Mouse (Mus musculus): ENCODE results near the gene St6galnac4. TPM values are rescaled to one million over a fixed set of nuclear protein-coding genes. Genes with fewer than 3 reads are reported as not detected.

The St6galnac4 gene
- polyA plus RNA-seq, 1 experiment: 7.2 TPM

DNA sequence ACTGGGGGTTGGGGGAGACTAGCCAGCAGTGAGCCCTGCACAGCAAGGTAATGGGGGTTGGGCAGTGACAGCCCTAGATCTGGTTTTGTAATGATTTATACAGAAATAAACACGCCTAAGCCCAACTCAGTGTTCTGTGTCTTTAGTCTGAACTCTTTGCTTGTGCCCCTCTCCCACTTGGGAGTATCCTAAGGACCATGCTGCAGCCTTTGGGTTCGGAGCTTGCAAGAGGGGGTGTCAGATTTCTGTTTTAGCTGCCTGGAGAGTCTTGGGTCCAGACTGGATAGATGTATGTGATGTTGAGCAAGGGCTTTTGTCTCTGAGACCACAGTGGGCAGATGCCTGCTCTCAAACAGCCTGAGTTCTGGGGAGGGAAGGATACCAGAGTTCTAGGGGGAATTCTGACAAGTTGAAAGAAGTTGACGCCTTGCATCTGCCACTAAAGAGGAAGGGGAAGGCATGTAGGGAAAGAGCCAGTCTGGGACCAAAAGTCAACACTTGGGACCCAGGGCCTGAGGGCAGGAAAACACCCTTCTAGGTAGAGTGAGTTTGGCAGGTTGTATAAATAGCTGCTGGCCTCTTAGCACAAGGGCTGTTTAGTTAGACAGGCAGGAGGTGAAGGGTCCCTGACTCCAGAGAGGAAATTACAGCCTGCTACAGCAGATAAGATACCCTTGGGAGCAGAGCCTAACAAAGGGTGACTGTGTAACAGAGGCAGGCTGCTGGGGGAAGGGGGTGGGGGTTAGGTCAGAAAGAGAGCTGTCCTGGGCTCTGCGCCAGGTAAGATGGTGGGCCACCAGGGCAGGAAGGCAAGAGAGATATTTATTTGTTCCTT, 34.0 kb downstream of the St6galnac4 start:
- 47% methylated on average over 4 of the region's 4 CpGs for WGBS
- DNase-seq: peak; percentile 89

DNA sequence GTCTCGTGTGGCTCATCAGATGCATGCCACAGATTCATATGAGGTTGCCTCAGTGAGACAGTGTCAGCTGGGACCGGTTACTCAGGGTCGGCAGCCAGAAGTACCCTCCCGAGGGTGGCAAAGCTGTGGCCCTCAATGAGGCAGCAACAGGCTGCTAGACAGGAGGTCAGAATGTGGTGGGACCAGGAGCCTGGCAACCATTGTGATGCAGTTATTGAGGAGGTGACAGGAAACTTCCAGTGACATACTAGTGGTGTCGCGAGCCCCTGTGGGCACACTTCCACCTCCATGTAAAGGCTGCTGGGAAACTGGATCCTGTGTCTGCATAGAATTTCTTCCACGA, 34.6 kb downstream of the St6galnac4 start, which contains the start of gene Ak1:
Ak1 (plus strand) TSS at position 242 of the 343 bp plus-strand sequence.
- Histone ChIP-seq H3K4me1 (ENCODE audit: control insufficient read depth, insufficient read depth, low read length) (0 out of 2 replicates have a peak, but pooled peaks cover 6% of the 10 kb centered on the region), H3K36me3 (ENCODE audit: control insufficient read depth, insufficient read depth, low read length) (no peaks in the 10 kb centered on the region), H3K27ac (ENCODE audit: insufficient read depth, low read depth, low read length) (peak within 1 kb of the TSS; percentile 65), H3K27me3 (replicated peaks; ENCODE audit: control insufficient read depth, insufficient read depth, low read length) (no peaks in the 10 kb centered on the region), H3K4me3 (ENCODE audit: insufficient read depth, low read depth, low read length) (no peak within 1 kb of the TSS)
- no peak for DNase-seq
- 35% methylated on average over 7 of the region's 7 CpGs for WGBS
- TF ChIP-seq CTCF (conservative IDR thresholded peaks at IDR 0.05; ENCODE audit: insufficient read depth, insufficient read length, low read depth, low read length) (no peak), POLR2A (IDR thresholded peaks at IDR 0.05; ENCODE audit: low read depth, low read length) (no peak)

More for the DNA sequence above, 34.0 kb downstream of the St6galnac4 start:
- no peaks in the 10 kb centered on the region for H3K27me3 ChIP-seq (replicated peaks; ENCODE audit: control insufficient read depth, insufficient read depth, low read length)
- TF ChIP-seq CTCF (conservative IDR thresholded peaks at IDR 0.05; ENCODE audit: insufficient read depth, insufficient read length, low read depth, low read length) (no peak), POLR2A (IDR thresholded peaks at IDR 0.05; ENCODE audit: low read depth, low read length) (no peak)
- no peaks in the 10 kb centered on the region for H3K36me3 ChIP-seq (ENCODE audit: control insufficient read depth, insufficient read depth, low read length)
- peak overlapping the region; percentile 65 for H3K27ac ChIP-seq (ENCODE audit: insufficient read depth, low read depth, low read length)
- H3K4me3 ChIP-seq (ENCODE audit: insufficient read depth, low read depth, low read length): no peak overlapping the region
- 0 out of 2 replicates have a peak, but pooled peaks cover 6% of the 10 kb centered on the region for H3K4me1 ChIP-seq (ENCODE audit: control insufficient read depth, insufficient read depth, low read length)

DNA sequence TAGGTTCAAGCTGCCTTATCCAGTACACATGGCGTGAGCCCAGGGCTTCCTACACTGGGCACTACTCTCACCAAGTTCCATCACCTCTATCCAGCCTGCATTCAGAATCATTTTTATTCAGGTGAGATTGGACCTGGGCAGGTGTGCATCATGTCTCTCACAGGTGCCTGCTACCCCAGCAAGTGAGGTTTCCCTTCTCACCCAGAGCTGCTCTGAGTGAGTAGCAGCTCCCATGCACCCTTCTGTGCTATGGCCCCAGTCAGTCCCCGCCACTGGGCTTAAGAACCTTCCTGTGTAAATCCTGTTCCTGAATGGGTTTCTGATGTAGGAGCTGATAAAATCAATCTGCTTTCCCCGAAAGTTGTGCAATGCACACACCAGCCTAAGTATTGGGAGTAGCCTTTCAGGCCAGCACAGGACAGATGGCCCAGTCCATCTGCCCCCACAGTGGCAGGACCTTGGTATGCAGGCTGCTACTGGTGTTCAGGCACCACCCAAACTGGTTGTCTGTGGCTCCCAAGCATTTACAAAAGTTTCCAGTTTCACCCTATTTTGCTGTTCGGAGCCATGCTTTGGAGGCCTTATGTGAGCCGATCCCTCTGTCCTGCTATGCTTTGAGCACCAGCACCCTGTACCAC, 37.3 kb downstream of the St6galnac4 start:
- TF ChIP-seq CTCF (conservative IDR thresholded peaks at IDR 0.05; ENCODE audit: insufficient read depth, insufficient read length, low read depth, low read length): no peak
- TF ChIP-seq POLR2A (IDR thresholded peaks at IDR 0.05; ENCODE audit: low read depth, low read length): no peak
- DNase-seq: no peak
- WGBS: 81% methylated on average over 5 of the region's 5 CpGs

DNA sequence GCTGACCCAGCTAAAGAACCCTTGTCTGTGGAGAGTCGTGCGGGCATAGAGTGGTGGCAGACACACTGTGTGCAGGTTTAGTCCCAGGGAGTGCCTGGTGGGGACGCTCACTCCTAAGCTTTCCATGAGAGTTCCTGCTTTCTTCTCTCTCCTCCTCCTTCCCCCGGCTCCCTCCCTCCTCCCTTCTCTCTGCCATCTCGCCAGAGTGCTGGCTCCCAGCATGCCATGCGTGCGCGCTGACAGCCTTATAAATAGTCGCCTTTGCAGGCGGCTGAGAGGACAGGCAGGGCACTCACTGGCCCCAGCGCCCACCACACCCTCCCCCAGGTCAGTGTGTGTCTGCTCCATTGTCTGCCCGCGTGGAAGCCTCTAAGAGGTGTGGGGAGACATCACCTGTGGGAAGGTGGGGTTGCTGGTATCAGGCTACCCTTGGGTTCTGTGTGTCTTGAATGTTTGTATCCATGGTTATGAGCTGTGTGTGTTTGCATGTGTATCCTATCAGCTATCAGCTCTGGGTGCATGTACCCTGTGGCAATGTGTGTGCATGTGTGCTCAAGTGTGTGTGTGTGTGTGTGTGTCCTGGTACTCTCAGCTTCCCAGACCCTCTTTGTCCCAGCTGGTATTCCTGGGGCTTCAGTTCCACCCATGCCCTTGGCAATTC, 38.4 kb downstream of the St6galnac4 start:
- TF ChIP-seq POLR2A (IDR thresholded peaks at IDR 0.05; ENCODE audit: low read depth, low read length) (no peak), CTCF (conservative IDR thresholded peaks at IDR 0.05; ENCODE audit: insufficient read depth, insufficient read length, low read depth, low read length) (no peak)
- 8% methylated on average over 13 of the region's 13 CpGs for WGBS
- Histone ChIP-seq H3K36me3 (ENCODE audit: control insufficient read depth, insufficient read depth, low read length) (no peaks in the 10 kb centered on the region), H3K4me1 (ENCODE audit: control insufficient read depth, insufficient read depth, low read length) (0 out of 2 replicates have a peak, but pooled peaks cover 6% of the 10 kb centered on the region), H3K4me3 (ENCODE audit: insufficient read depth, low read depth, low read length) (peak overlapping the region; percentile 44), H3K27me3 (replicated peaks; ENCODE audit: control insufficient read depth, insufficient read depth, low read length) (no peaks in the 10 kb centered on the region), H3K27ac (ENCODE audit: insufficient read depth, low read depth, low read length) (peak overlapping the region; percentile 76)
- peak; percentile 76 for DNase-seq

More for the DNA sequence above, 37.3 kb downstream of the St6galnac4 start:
- H3K27ac ChIP-seq (ENCODE audit: insufficient read depth, low read depth, low read length): no peak overlapping the region
- H3K4me3 ChIP-seq (ENCODE audit: insufficient read depth, low read depth, low read length): no peak overlapping the region
- H3K4me1 ChIP-seq (ENCODE audit: control insufficient read depth, insufficient read depth, low read length): 0 out of 2 replicates have a peak, but pooled peaks cover 6% of the 10 kb centered on the region
- no peaks in the 10 kb centered on the region for H3K36me3 ChIP-seq (ENCODE audit: control insufficient read depth, insufficient read depth, low read length)
- H3K27me3 ChIP-seq (replicated peaks; ENCODE audit: control insufficient read depth, insufficient read depth, low read length): no peaks in the 10 kb centered on the region

DNA sequence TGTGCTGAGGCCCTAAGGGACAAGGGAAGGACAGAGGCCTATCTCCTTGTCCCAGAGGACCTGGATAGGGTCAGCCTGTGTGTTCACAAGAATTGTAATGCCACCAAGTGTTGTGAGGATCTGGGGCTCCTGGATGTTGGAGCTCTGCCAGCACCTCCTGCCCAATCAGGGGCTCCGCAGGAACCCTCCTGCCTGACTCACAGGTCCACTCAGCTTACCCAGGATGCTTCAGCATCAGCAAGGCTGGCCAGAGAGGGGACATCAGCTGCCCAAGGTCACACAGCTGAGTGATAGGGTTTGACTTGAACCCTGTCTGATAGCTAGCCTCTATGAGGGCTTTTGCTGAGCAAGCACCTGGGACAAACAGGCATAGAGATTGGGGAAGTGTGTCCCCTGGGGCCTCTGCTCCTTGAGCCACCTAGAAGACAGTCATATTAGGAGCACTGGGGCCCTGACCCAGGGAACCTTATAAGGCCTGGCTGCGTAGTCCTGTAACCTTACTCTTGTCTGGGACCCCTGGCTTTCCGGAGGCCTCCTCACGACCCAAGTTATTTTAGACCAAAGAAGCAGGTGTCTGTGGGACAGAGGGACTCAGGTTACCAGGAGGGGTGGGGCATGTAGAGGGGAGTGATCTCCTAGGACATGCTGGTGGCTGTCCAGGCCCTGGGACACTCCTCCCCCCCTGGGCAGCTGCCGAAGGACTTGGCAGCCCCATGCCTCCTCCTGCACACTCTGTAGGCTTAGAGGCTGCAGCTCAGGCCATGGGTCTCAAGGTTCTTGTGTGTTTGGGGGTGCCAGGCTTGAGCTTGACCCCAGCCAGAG, 39.2 kb downstream of the St6galnac4 start:
- Histone ChIP-seq H3K36me3 (ENCODE audit: control insufficient read depth, insufficient read depth, low read length) (no peaks in the 10 kb centered on the region), H3K4me3 (ENCODE audit: insufficient read depth, low read depth, low read length) (peak overlapping the region; percentile 44), H3K4me1 (ENCODE audit: control insufficient read depth, insufficient read depth, low read length) (no peaks in the 10 kb centered on the region), H3K27ac (ENCODE audit: insufficient read depth, low read depth, low read length) (peak overlapping the region; percentile 76), H3K27me3 (replicated peaks; ENCODE audit: control insufficient read depth, insufficient read depth, low read length) (no peaks in the 10 kb centered on the region)
- TF ChIP-seq CTCF (conservative IDR thresholded peaks at IDR 0.05; ENCODE audit: insufficient read depth, insufficient read length, low read depth, low read length) (no peak), POLR2A (IDR thresholded peaks at IDR 0.05; ENCODE audit: low read depth, low read length) (no peak)
- DNase-seq: peak; percentile 48
- WGBS: 45% methylated on average over 5 of the region's 5 CpGs

DNA sequence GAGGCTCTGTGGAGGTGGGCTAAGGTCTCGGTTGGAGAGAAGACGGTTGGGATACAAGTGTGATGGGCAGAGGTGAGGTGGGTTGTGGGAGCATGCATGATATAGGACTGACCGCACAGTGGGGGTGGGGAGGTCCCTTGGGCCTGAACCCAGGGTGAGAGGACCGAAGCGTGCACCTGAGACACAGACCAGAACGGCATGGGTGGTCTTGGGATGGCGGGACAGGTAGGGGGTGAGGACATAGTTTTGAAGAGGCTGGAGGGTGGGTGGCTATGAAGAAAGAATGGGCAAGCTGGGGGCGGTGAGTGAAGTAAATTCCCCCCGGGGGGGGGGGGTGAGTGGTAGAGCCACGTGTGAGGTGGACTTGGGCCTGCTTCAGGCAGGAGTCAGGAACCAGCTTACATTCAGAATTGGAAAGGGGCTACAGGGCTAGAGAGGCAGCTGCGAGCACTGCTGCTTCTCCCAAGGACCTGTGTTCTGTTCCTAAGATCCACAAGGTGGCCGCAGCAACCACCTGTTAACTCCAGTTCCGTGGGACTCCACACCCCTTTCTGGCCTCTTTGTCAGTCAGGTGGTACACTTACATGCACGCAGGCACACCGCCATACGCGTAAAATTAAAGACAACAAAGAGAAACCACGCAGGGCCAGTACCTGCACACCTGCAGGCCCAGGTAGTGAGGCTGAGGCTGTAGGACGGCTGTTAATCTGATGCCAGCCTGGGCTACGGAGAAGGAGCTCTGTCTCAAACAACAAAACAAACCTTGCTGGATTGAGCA, 40.6 kb downstream of the St6galnac4 start:
- no peaks in the 10 kb centered on the region for H3K36me3 ChIP-seq (ENCODE audit: control insufficient read depth, insufficient read depth, low read length)
- 68% methylated on average over 20 of the region's 20 CpGs for WGBS
- no peak overlapping the region for H3K4me3 ChIP-seq (ENCODE audit: insufficient read depth, low read depth, low read length)
- no peak for DNase-seq
- H3K4me1 ChIP-seq (ENCODE audit: control insufficient read depth, insufficient read depth, low read length): no peaks in the 10 kb centered on the region
- H3K27me3 ChIP-seq (replicated peaks; ENCODE audit: control insufficient read depth, insufficient read depth, low read length): no peaks in the 10 kb centered on the region
- peak overlapping the region; percentile 79 for H3K27ac ChIP-seq (ENCODE audit: insufficient read depth, low read depth, low read length)
- no peak for TF ChIP-seq POLR2A (IDR thresholded peaks at IDR 0.05; ENCODE audit: low read depth, low read length)
- TF ChIP-seq CTCF (conservative IDR thresholded peaks at IDR 0.05; ENCODE audit: insufficient read depth, insufficient read length, low read depth, low read length): no peak

Measured in kidney, adult 2 months (tissue).